Mouse (Mus musculus) gastrocnemius, adult 2 months (tissue): ENCODE data around the gene Golga1. TPM values are rescaled to one million over a fixed set of nuclear protein-coding genes. Genes with fewer than 3 reads are reported as not detected.
"Not testable (repeated sequence)": the region's sequence is repeated elsewhere in the genome, so short reads cannot be mapped to it uniquely, and the experiment has no call there.

ENCODE experiments used
- DNase-seq: peaks from one replicate; pipeline ENCODE4 v3.0.0; 2022
- H3K27ac ChIP-seq: fragments of 200-600 bp; 2 replicates; pipeline ENCODE4 v1.8.1; 2022; ENCODE audit warnings: mild to moderate bottlenecking
- H3K4me3 ChIP-seq: fragments of 200-600 bp; 2 replicates; pipeline ENCODE4 v1.8.1; 2022; ENCODE audit warnings: mild to moderate bottlenecking, moderate library complexity
- CTCF ChIP-seq: fragments of 200-600 bp; IDR thresholded peaks from 2 replicates; pipeline ENCODE4 v1.8.1; 2022; ENCODE audit warnings: antibody characterized with exemption, mild to moderate bottlenecking, moderate library complexity
- intact Hi-C: fragments of 180-260 bp; cut with DNase I; formaldehyde crosslinking; loops from one replicate; pipeline ENCODE4 v1.15.1; 2025
- total RNA-seq, 2 experiments: library from RNA; stranded (reverse); gene quantifications; 2 replicates each; pipeline ENCODE4 v1.2.3; 2021

Golga1 gene
- total RNA-seq, 2 experiments from 2014 or later: 12.9 to 13.9 TPM

- H3K4me3 ChIP-seq: no peak overlapping the region
- TF ChIP-seq CTCF: no peak
- no peak for DNase-seq
- intact Hi-C loops: no loop called here
- H3K27ac ChIP-seq: no peak overlapping the region
Observed at GRCm38 (mm10) chr2:39031611-39032010, 33.7 kb downstream of the Golga1 start.

GRCm38 (mm10) chr2:39020004-39020403 is 45.3 kb downstream of the Golga1 start:
- Histone ChIP-seq H3K27ac (no peak overlapping the region), H3K4me3 (no peak overlapping the region)
- no peak for TF ChIP-seq CTCF
- DNase-seq: no peak
- intact Hi-C loops: no loop called here

GRCm38 (mm10) chr2:39016581-39016980 is 48.8 kb downstream of the Golga1 start:
- intact Hi-C loops: loop anchor here (2.0 to 10.0 kb wide), 2 partner anchors 46 to 1632 kb away; no protein-coding TSS in a partner anchor

GRCm38 (mm10) chr2:39012768-39013279 is 52.5 kb downstream of the Golga1 start:
- H3K4me3 ChIP-seq: no peak overlapping the region
- no peak for TF ChIP-seq CTCF
- intact Hi-C loops: loop anchor here (10.0 kb wide), 1 partner anchor 1628 kb away; no protein-coding TSS in a partner anchor
- DNase-seq: no peak
- peak overlapping the region; percentile 90 for H3K27ac ChIP-seq

More at GRCm38 (mm10) chr2:39016581-39016980, 48.8 kb downstream of the Golga1 start:
- DNase-seq: no peak
- no peak for TF ChIP-seq CTCF
- Histone ChIP-seq H3K27ac (no peak overlapping the region), H3K4me3 (no peak overlapping the region)

- no peak for DNase-seq
- Histone ChIP-seq H3K4me3 (peak overlapping the region; percentile 20), H3K27ac (peak overlapping the region; percentile 90)
- intact Hi-C loops: loop anchor here (10.0 kb wide), 1 partner anchor 1627 kb away; no protein-coding TSS in a partner anchor
- TF ChIP-seq CTCF: no peak
Observed at GRCm38 (mm10) chr2:39011971-39012370, 53.4 kb downstream of the Golga1 start.

- intact Hi-C loops: loop anchor here (10.0 kb wide), 1 partner anchor 1626 kb away; no protein-coding TSS in a partner anchor
- peak overlapping the region; percentile 90 for H3K27ac ChIP-seq
- peak overlapping the region; percentile 20 for H3K4me3 ChIP-seq
- DNase-seq: no peak
- no peak for TF ChIP-seq CTCF
Observed at GRCm38 (mm10) chr2:39011264-39011663, 54.1 kb downstream of the Golga1 start.

GRCm38 (mm10) chr2:39010144-39010543 is 55.2 kb downstream of the Golga1 start:
- intact Hi-C loops: loop anchor here (10.0 kb wide), 1 partner anchor 1625 kb away; no protein-coding TSS in a partner anchor
- DNase-seq: not testable (repeated sequence)
- Histone ChIP-seq H3K4me3 (peak overlapping the region; percentile 20), H3K27ac (peak overlapping the region; percentile 90)

- TF ChIP-seq CTCF: no peak
- no peak for DNase-seq
- Histone ChIP-seq H3K4me3 (peak overlapping the region; percentile 93), H3K27ac (peak overlapping the region; percentile 98)
- intact Hi-C loops: loop anchor here (10.0 kb wide), 1 partner anchor 364 kb away; the partner anchor contains the start of gene Psmb7
Observed at GRCm38 (mm10) chr2:39008954-39009365, 56.4 kb downstream of the Golga1 start.

GRCm38 (mm10) chr2:39008350-39008851 is 56.9 kb downstream of the Golga1 start:
- peak overlapping the region; percentile 93 for H3K4me3 ChIP-seq
- peak overlapping the region; percentile 98 for H3K27ac ChIP-seq
- intact Hi-C loops: loop anchor here (10.0 kb wide), 1 partner anchor 364 kb away; the partner anchor contains the start of gene Psmb7
- no peak for TF ChIP-seq CTCF
- DNase-seq: no peak

- DNase-seq: peak; percentile 97
- H3K27ac ChIP-seq: peak overlapping the region; percentile 98
- no peak for TF ChIP-seq CTCF
- intact Hi-C loops: loop anchor here (10.0 kb wide), 1 partner anchor 363 kb away; the partner anchor contains the start of gene Psmb7
- H3K4me3 ChIP-seq: peak overlapping the region; percentile 93
Observed at GRCm38 (mm10) chr2:39007865-39008264, 57.5 kb downstream of the Golga1 start.

GRCm38 (mm10) chr2:39006149-39006730 is 59.1 kb downstream of the Golga1 start:
- intact Hi-C loops: loop anchor here (10.0 kb wide), 1 partner anchor 361 kb away; the partner anchor contains the start of gene Psmb7
- H3K4me3 ChIP-seq: peak overlapping the region; percentile 94
- no peak for TF ChIP-seq CTCF
- no peak for DNase-seq
- H3K27ac ChIP-seq: peak overlapping the region; percentile 88

- Histone ChIP-seq H3K4me3 (peak within 1 kb of the TSS; percentile 94), H3K27ac (peak within 1 kb of the TSS; percentile 88)
- peak; percentile 10; the same call in 1 of the 2 replicates for TF ChIP-seq CTCF
- no peak for DNase-seq
- intact Hi-C loops: loop anchor here (10.0 kb wide), 1 partner anchor 361 kb away; the partner anchor contains the start of gene Psmb7
Observed at GRCm38 (mm10) chr2:39005574-39006079, 59.7 kb downstream of the Golga1 start, which contains the start of gene Rpl35. Rpl35 (minus strand) TSS chr2:39005624.
